Mouse (Mus musculus): ENCODE measurements around the gene Gins1.
"Not testable (repeated sequence)": the region's sequence is repeated elsewhere in the genome, so short reads cannot be mapped to it uniquely, and the experiment has no call there.

Gene Gins1

GRCm38 (mm10) chr2:150908881-150909280 lies 3.7 kb downstream of the Gins1 start:
- in situ Hi-C loops (cut with MboI, MseI): loop anchor here (10.0 kb wide), 1 partner anchor 1066 kb away; no protein-coding TSS in a partner anchor

GRCm38 (mm10) chr2:150909429-150910039 lies 4.3 kb downstream of the Gins1 start:
- in situ Hi-C loops (cut with MboI, MseI): loop anchor here (10.0 kb wide), 1 partner anchor 1065 kb away; no protein-coding TSS in a partner anchor

- in situ Hi-C loops (cut with MboI, MseI): no loop called here
These were observed 5.2 kb downstream of the Gins1 start for GRCm38 (mm10) chr2:150910295-150910881.

GRCm38 (mm10) chr2:150914781-150915515 lies 9.7 kb downstream of the Gins1 start:
- in situ Hi-C loops (cut with MboI, MseI): no loop called here

- in situ Hi-C loops (cut with MboI, MseI): no loop called here
These were observed 10.6 kb downstream of the Gins1 start for GRCm38 (mm10) chr2:150915786-150916185.

- in situ Hi-C loops (cut with MboI, MseI): no loop called here
These were observed 13.5 kb downstream of the Gins1 start for GRCm38 (mm10) chr2:150918720-150919119.

GRCm38 (mm10) chr2:150920543-150920942 lies 15.3 kb downstream of the Gins1 start:
- in situ Hi-C loops (cut with MboI, MseI): no loop called here

GRCm38 (mm10) chr2:150921697-150922096 lies 16.5 kb downstream of the Gins1 start:
- in situ Hi-C loops (cut with MboI, MseI): no loop called here

GRCm38 (mm10) chr2:150922165-150922564 lies 17.0 kb downstream of the Gins1 start:
- in situ Hi-C loops (cut with MboI, MseI): no loop called here

GRCm38 (mm10) chr2:150923026-150923425 lies 17.8 kb downstream of the Gins1 start:
- in situ Hi-C loops (cut with MboI, MseI): no loop called here

- in situ Hi-C loops (cut with MboI, MseI): no loop called here
These were observed 18.3 kb downstream of the Gins1 start for GRCm38 (mm10) chr2:150923505-150923904.

- in situ Hi-C loops (cut with MboI, MseI): no loop called here
These were observed 22.0 kb downstream of the Gins1 start for GRCm38 (mm10) chr2:150927038-150927720.

GRCm38 (mm10) chr2:150929156-150929555 lies 24.0 kb downstream of the Gins1 start:
- in situ Hi-C loops (cut with MboI, MseI): no loop called here

GRCm38 (mm10) chr2:150930806-150931205 lies 25.6 kb downstream of the Gins1 start:
- in situ Hi-C loops (cut with MboI, MseI): no loop called here

GRCm38 (mm10) chr2:150933482-150933881 lies 28.3 kb downstream of the Gins1 start:
- in situ Hi-C loops (cut with MboI, MseI): no loop called here

GRCm38 (mm10) chr2:150934659-150935058 lies 29.5 kb downstream of the Gins1 start:
- in situ Hi-C loops (cut with MboI, MseI): no loop called here

GRCm38 (mm10) chr2:150944017-150944416 lies 38.8 kb downstream of the Gins1 start:
- in situ Hi-C loops (cut with MboI, MseI): no loop called here

GRCm38 (mm10) chr2:150947341-150947740 lies 42.1 kb downstream of the Gins1 start:
- in situ Hi-C loops (cut with MboI, MseI): not testable (repeated sequence)

GRCm38 (mm10) chr2:150947880-150948611 lies 42.8 kb downstream of the Gins1 start:
- in situ Hi-C loops (cut with MboI, MseI): not testable (repeated sequence)

GRCm38 (mm10) chr2:150948786-150949185 lies 43.6 kb downstream of the Gins1 start:
- in situ Hi-C loops (cut with MboI, MseI): no loop called here

GRCm38 (mm10) chr2:150949652-150950051 lies 44.5 kb downstream of the Gins1 start:
- in situ Hi-C loops (cut with MboI, MseI): loop anchor here (25.0 kb wide), 1 partner anchor 1387 kb away; no protein-coding TSS in a partner anchor
